Mouse (Mus musculus) G1E-ER4 (cell line): ENCODE results near the gene Thrb. TPM values are rescaled to one million over a fixed set of nuclear protein-coding genes. Genes with fewer than 3 reads are reported as not detected.

ENCODE experiments used
- GATA1 ChIP-seq: IDR thresholded peaks from one replicate; pipeline ENCODE4 v1.8.0; 2012; ENCODE audit warnings: low read length, inconsistent platforms
- polyA plus RNA-seq: library from polyadenylated mRNA; stranded (reverse); fragments of >175 nt; gene quantifications from 2 replicates; pipeline ENCODE4 v1.2.3, GENCODE M21; 2012

The Thrb gene
- polyA plus RNA-seq, 1 experiment: 2.2 TPM

- no peak for TF ChIP-seq GATA1
Measured at GRCm38 (mm10) chr14:17916651-17917050, 256.6 kb downstream of the Thrb start.

- TF ChIP-seq GATA1: no peak
Measured at GRCm38 (mm10) chr14:17917124-17917763, 257.2 kb downstream of the Thrb start.

GRCm38 (mm10) chr14:17917899-17918298, 257.8 kb downstream of the Thrb start:
- TF ChIP-seq GATA1: no peak

- no peak for TF ChIP-seq GATA1
Measured at GRCm38 (mm10) chr14:17922807-17923704, 263.0 kb downstream of the Thrb start.

- TF ChIP-seq GATA1: no peak
Measured at GRCm38 (mm10) chr14:17927469-17927868, 267.4 kb downstream of the Thrb start.

GRCm38 (mm10) chr14:17929585-17929984, 269.5 kb downstream of the Thrb start:
- no peak for TF ChIP-seq GATA1

GRCm38 (mm10) chr14:17933475-17933874, 273.4 kb downstream of the Thrb start:
- TF ChIP-seq GATA1: no peak

GRCm38 (mm10) chr14:17954038-17954437, 294.0 kb downstream of the Thrb start:
- TF ChIP-seq GATA1: no peak

GRCm38 (mm10) chr14:17959901-17960300, 299.8 kb downstream of the Thrb start:
- no peak for TF ChIP-seq GATA1

GRCm38 (mm10) chr14:17967117-17967726, 307.2 kb downstream of the Thrb start:
- TF ChIP-seq GATA1: no peak

GRCm38 (mm10) chr14:17972132-17972531, 312.1 kb downstream of the Thrb start:
- no peak for TF ChIP-seq GATA1

- TF ChIP-seq GATA1: no peak
Measured at GRCm38 (mm10) chr14:17972665-17973064, 312.6 kb downstream of the Thrb start.

GRCm38 (mm10) chr14:17975786-17976185, 315.7 kb downstream of the Thrb start:
- no peak for TF ChIP-seq GATA1

GRCm38 (mm10) chr14:17978259-17978658, 318.2 kb downstream of the Thrb start:
- no peak for TF ChIP-seq GATA1

GRCm38 (mm10) chr14:17981258-17981657, 321.2 kb downstream of the Thrb start:
- TF ChIP-seq GATA1: no peak

GRCm38 (mm10) chr14:17982017-17982416, 322.0 kb downstream of the Thrb start:
- no peak for TF ChIP-seq GATA1
